Mouse (Mus musculus) MEL (cell line): Measurements from ENCODE around the gene Olfr56. TPM values are rescaled to one million over a fixed set of nuclear protein-coding genes. Genes with fewer than 3 reads are reported as not detected.
"Not testable (repeated sequence)": the region's sequence is repeated elsewhere in the genome, so short reads cannot be mapped to it uniquely, and the experiment has no call there.

Experiments
- DNase-seq: peaks from one replicate; pipeline ENCODE4 v3.0.0; 2011; ENCODE audit warnings: low read depth, low spot score
- H3K27ac ChIP-seq: 2 replicates; pipeline ENCODE4 v1.5.1; 2012; ENCODE audit warnings: low read depth, mild to moderate bottlenecking, control low read depth, low read length, moderate library complexity; ENCODE audit not compliant: control insufficient read depth
- H3K27me3 ChIP-seq, 2 experiments: fragments of 150-350 bp in 1 of 2; sonication (generic) in 1 of 2; 2 replicates each; pipeline ENCODE4 v1.6.1; 2012; ENCODE audit warnings: low read length in 2 of 2, mild to moderate bottlenecking in 2 of 2, improper control_type of control experiment in 1 of 2, moderate library complexity in 1 of 2; ENCODE audit not compliant: insufficient read depth in 2 of 2, control insufficient read depth in 1 of 2
- H3K36me3 ChIP-seq, 2 experiments: 2 replicates each; pipeline ENCODE4 v1.6.1; 2012 to 2014; ENCODE audit warnings: low read length in 2 of 2, improper control_type of control experiment in 1 of 2, inconsistent platforms in 1 of 2, mild to moderate bottlenecking in 1 of 2; ENCODE audit not compliant: insufficient read depth in 2 of 2, control insufficient read depth in 1 of 2
- H3K4me1 ChIP-seq, 2 experiments: fragments of 150-350 bp in 1 of 2; sonication (generic) in 1 of 2; 2 replicates each; pipeline ENCODE4 v1.6.1; 2012; ENCODE audit warnings: low read length in 2 of 2, improper control_type of control experiment in 1 of 2, mild to moderate bottlenecking in 1 of 2; ENCODE audit not compliant: insufficient read depth in 2 of 2, control insufficient read depth in 1 of 2
- H3K4me3 ChIP-seq, 2 experiments: fragments of 150-350 bp in 1 of 2; sonication (generic) in 1 of 2; 2 replicates each; pipeline ENCODE4 v1.5.1; 2012; ENCODE audit warnings: low read depth in 2 of 2, low read length in 2 of 2, mild to moderate bottlenecking in 2 of 2, moderate library complexity in 2 of 2, control low read depth in 1 of 2, improper control_type of control experiment in 1 of 2; ENCODE audit not compliant: control insufficient read depth in 1 of 2, insufficient read depth in 1 of 2
- H3K79me2 ChIP-seq: 2 replicates; pipeline ENCODE4 v1.6.1; 2012; ENCODE audit warnings: mild to moderate bottlenecking, low read length, moderate library complexity; ENCODE audit not compliant: control insufficient read depth, poor library complexity, insufficient read depth
- H3K9ac ChIP-seq: 2 replicates; pipeline ENCODE4 v1.6.1; 2012; ENCODE audit warnings: low read depth, mild to moderate bottlenecking, control low read depth, low read length, moderate library complexity; ENCODE audit not compliant: control insufficient read depth, poor library complexity, severe bottlenecking
- H3K9me3 ChIP-seq: fragments of 150-350 bp; sonication (generic); replicated peaks from 2 replicates; pipeline ENCODE4 v1.6.1; 2012; ENCODE audit warnings: mild to moderate bottlenecking, low read length, improper control_type of control experiment, moderate library complexity; ENCODE audit not compliant: insufficient read depth
- polyA plus RNA-seq, 2 experiments: library from polyadenylated mRNA; stranded (reverse) in 1 of 2; unstranded in 1 of 2; fragments of >175 nt in 1 of 2; fragments of >200 nt in 1 of 2; gene quantifications; 2 replicates each; pipeline versions ENCODE4 v1.2.1 to v1.2.4; 2012; ENCODE audit warnings: low replicate concordance in 2 of 2, low read depth in 1 of 2; ENCODE audit not compliant: insufficient read length in 2 of 2, insufficient read depth in 1 of 2, missing spikeins in 1 of 2
- total RNA-seq: library from RNA; depleted of rRNA; stranded (reverse); fragments of 300-350 nt; gene quantifications from 2 replicates; pipeline ENCODE4 v1.2.3, GENCODE M21; 2012

The Olfr56 gene
- total and polyA plus RNA-seq, 3 experiments: 0.58 to 0.92 TPM; not detected in 1

DNA sequence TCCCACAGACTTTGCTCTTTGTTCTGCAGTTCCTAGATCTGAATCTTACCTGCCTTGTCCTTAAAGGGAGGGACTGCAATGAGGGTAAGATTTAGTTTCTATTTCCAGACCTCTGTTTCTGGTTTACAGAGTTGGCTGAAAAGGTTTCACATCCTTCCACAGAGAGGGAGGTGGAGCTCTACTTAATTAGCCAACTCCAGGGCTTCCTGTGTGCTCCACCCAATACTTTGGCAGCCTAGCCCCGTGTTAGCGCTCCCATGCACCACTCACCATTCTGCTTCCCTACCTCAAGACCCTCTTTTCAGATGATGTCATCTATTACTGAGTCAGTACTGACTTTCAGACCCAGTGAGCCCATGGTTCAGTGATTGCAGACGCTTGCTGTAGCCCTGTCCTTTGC is 562 bp downstream of the Olfr56 start, which contains the start of gene 9930111J21Rik1:
Gene 9930111J21Rik1 (minus strand): TSS at position 148 of the 400 bp plus-strand sequence.
- not testable (repeated sequence) for H3K4me1 ChIP-seq, H3K9me3 ChIP-seq, H3K27me3 ChIP-seq, H3K4me3 ChIP-seq, H3K79me2 ChIP-seq, DNase-seq, H3K9ac ChIP-seq, H3K27ac ChIP-seq, H3K36me3 ChIP-seq

DNA sequence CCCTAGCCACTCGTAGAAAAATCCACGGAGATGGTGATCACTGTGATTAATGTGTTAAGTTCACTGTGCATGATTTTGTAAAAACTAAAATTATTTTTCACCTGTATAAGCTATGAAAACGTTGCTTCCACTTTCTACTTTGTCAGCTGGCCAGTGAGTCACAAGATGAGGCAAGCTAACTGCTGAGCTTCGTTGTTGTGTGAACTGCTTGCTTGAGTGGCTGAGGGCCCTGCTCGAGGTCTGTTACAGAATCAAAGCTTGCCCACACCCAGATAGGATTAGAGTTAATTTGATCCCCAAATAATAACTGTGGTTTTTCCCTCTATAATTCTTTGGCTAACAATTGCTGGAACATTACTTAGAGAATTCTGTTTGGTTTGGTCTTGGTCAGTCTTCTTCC is 1.4 kb downstream of the Olfr56 start:
- not testable (repeated sequence) for H3K27me3 ChIP-seq, DNase-seq, H3K79me2 ChIP-seq, H3K9ac ChIP-seq, H3K36me3 ChIP-seq, H3K4me1 ChIP-seq, H3K4me3 ChIP-seq, H3K27ac ChIP-seq, H3K9me3 ChIP-seq

DNA sequence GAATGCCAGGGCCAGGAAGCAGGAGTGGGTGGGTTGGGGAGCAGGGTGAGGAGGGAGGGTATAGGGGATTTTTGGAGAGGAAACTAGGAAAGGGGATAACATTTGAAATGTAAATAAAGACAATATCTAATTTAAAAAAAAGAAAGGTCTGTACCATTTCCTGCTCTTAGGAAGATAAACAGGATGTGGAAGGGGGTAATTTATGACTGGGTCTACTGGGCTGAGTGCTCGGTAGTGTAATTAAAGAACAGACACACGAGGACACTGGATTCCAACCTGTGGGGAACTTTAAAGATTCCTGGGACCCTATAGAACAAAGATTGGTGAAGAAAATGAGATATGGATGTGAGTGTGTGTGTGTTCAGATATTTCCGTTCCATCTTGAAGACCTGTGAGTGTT is 4.2 kb downstream of the Olfr56 start:
- H3K9ac ChIP-seq, H3K4me3 ChIP-seq, H3K4me1 ChIP-seq, DNase-seq, H3K36me3 ChIP-seq, H3K9me3 ChIP-seq, H3K79me2 ChIP-seq, H3K27me3 ChIP-seq, H3K27ac ChIP-seq: not testable (repeated sequence)

GRCm38 (mm10) chr11:48988219-48988618 is 9.5 kb downstream of the Olfr56 start:
- not testable (repeated sequence) for H3K79me2 ChIP-seq, H3K9me3 ChIP-seq, H3K9ac ChIP-seq, H3K4me1 ChIP-seq, H3K36me3 ChIP-seq, H3K27ac ChIP-seq, H3K27me3 ChIP-seq, H3K4me3 ChIP-seq, DNase-seq

- H3K4me3 ChIP-seq, DNase-seq, H3K27ac ChIP-seq, H3K79me2 ChIP-seq, H3K36me3 ChIP-seq, H3K27me3 ChIP-seq, H3K4me1 ChIP-seq, H3K9me3 ChIP-seq, H3K9ac ChIP-seq: not testable (repeated sequence)
These were observed 11.3 kb downstream of the Olfr56 start for GRCm38 (mm10) chr11:48989981-48990380.

GRCm38 (mm10) chr11:48991740-48992520 is 13.2 kb downstream of the Olfr56 start, which contains the start of gene Gm12185:
TSS of gene Gm12185 (minus strand) at chr11:48992226.
- H3K9me3 ChIP-seq, DNase-seq, H3K36me3 ChIP-seq, H3K79me2 ChIP-seq, H3K27ac ChIP-seq, H3K27me3 ChIP-seq, H3K9ac ChIP-seq, H3K4me1 ChIP-seq: not testable (repeated sequence)
- peak within 1 kb of the TSS; percentile 26 to 47 for H3K4me3 ChIP-seq

GRCm38 (mm10) chr11:48993296-48993695 is 14.6 kb downstream of the Olfr56 start:
- not testable (repeated sequence) for H3K9me3 ChIP-seq, H3K36me3 ChIP-seq, H3K79me2 ChIP-seq, H3K27ac ChIP-seq, H3K9ac ChIP-seq, DNase-seq, H3K27me3 ChIP-seq, H3K4me3 ChIP-seq, H3K4me1 ChIP-seq
